Mouse (Mus musculus) neural tube, embryonic 15.5 days (tissue): Measurements from ENCODE around the gene Tenm3. TPM values are rescaled to one million over a fixed set of nuclear protein-coding genes. Genes with fewer than 3 reads are reported as not detected.

ENCODE experiments used
- ATAC-seq: fragments of 200-750 bp; cut with Nextera tagmentation; 2 replicates; pipeline ENCODE4 v1.8.0; 2017; ENCODE audit warnings: mild to moderate bottlenecking, moderate TSS enrichment, moderate library complexity; ENCODE audit not compliant: low FRiP score
- H3K27ac ChIP-seq: fragments of 300-500 bp; sonication (generic); replicated peaks from 2 replicates; pipeline ENCODE4 v1.5.1; 2015; ENCODE audit warnings: mild to moderate bottlenecking, inconsistent platforms
- H3K27me3 ChIP-seq: fragments of 300-500 bp; sonication (generic); replicated peaks from 2 replicates; pipeline ENCODE4 v1.6.1; 2015; ENCODE audit warnings: inconsistent platforms
- H3K36me3 ChIP-seq: fragments of 300-500 bp; sonication (generic); 2 replicates; pipeline ENCODE4 v1.6.1; 2015; ENCODE audit warnings: inconsistent platforms
- H3K4me1 ChIP-seq: fragments of 300-500 bp; sonication (generic); 2 replicates; pipeline ENCODE4 v1.6.1; 2015; ENCODE audit warnings: inconsistent platforms
- H3K4me2 ChIP-seq: fragments of 300-500 bp; sonication (generic); 2 replicates; pipeline ENCODE4 v1.6.1; 2015; ENCODE audit warnings: inconsistent platforms, mild to moderate bottlenecking, moderate library complexity
- H3K4me3 ChIP-seq: fragments of 300-500 bp; sonication (generic); replicated peaks from 2 replicates; pipeline ENCODE4 v1.5.1; 2015; ENCODE audit warnings: mild to moderate bottlenecking, inconsistent platforms
- H3K9ac ChIP-seq: fragments of 300-500 bp; sonication (generic); replicated peaks from 2 replicates; pipeline ENCODE4 v1.6.1; 2015; ENCODE audit warnings: mild to moderate bottlenecking, inconsistent platforms
- H3K9me3 ChIP-seq: fragments of 300-500 bp; sonication (generic); replicated peaks from 2 replicates; pipeline ENCODE4 v1.6.1; 2016; ENCODE audit warnings: inconsistent platforms
- WGBS: fragments of 180-500 bp; shearing (Covaris S2); methylation state at CpG from one replicate; pipeline ENCODE4 v1.1.7; 2015; ENCODE audit warnings: mixed read lengths; 5-methylcytosine and 5-hydroxymethylcytosine counted together
- polyA plus RNA-seq: library from polyadenylated mRNA; unstranded; fragments of >200 nt; fragmentation: Nextera tagmentation; extraction: Ambion mirVana; gene quantifications from 2 replicates; pipeline ENCODE4 v1.2.1, GENCODE M21; 2015

Tenm3 gene
- polyA plus RNA-seq, 1 experiment from 2014 or later = 37.7 TPM

DNA sequence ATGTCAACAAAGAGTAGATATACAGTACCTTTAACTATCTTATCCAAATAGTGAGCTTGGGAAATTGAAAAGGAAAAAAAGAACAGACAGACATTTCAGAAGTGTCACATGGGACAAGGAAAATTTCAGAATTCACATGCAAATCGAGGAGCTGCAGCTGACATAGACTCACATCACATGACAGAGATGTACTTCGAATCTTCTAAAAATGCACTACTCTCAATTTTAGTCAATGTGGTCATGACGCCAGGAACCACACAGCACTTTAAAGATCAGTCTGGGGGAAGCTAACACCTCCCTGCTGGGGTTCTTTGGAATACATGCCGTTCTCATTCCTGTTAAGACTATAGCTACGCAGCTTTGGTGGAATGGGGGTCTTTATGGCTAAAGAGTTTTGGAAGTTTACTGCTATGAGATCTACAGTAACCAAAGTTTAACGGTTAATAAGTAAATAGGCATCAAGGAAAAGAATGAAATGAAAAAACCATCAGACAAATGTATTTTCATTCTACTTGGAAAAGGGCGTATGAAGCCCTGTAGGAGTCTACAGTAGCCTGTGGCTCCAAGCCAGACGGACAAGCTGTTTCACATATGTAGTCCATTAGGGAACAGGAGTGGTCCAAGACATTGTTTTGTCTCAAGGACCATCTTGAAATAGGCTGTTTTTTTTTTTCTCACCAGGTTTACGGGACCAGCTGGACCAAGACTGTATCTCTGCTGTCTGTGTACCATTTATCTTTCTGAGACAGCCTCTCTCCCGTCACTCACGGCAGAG is 530.4 kb downstream of the Tenm3 start:
- WGBS = 65% methylated on average over 11 of the region's 11 CpGs
- no peak for ATAC-seq

DNA sequence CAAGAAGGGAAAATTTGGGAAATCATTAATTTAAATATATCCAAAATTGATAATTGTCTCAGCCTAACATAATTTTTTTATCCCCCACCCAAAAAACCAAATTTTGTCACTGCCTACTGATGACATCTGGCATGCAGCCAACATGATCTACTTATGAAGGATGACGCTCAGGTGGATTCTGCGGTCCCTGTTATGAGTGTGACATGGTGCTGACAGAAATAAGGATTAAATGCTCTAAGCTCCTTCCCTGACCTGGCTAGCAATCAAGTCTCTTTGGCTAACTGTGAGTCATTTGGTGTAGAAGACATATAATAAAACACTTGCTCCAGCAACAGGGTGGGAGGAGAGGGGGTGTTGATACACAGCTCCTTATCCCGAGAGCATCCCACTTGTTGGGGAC is 532.0 kb downstream of the Tenm3 start:
- Histone ChIP-seq H3K27ac (no peak overlapping the region), H3K4me3 (no peak overlapping the region), H3K36me3 (no peaks in the 10 kb centered on the region), H3K4me2 (no peak overlapping the region), H3K4me1 (peaks cover 31% of the 10 kb centered on the region), H3K27me3 (no peaks in the 10 kb centered on the region), H3K9ac (no peak overlapping the region), H3K9me3 (no peaks in the 10 kb centered on the region)
- 65% methylated on average over 3 of the region's 3 CpGs for WGBS
- no peak for ATAC-seq

More for the DNA sequence above, 530.4 kb downstream of the Tenm3 start:
- Histone ChIP-seq H3K27ac (no peak overlapping the region), H3K27me3 (no peaks in the 10 kb centered on the region), H3K9ac (no peak overlapping the region), H3K4me2 (no peak overlapping the region), H3K4me3 (no peak overlapping the region), H3K4me1 (peaks cover 33% of the 10 kb centered on the region), H3K9me3 (no peaks in the 10 kb centered on the region), H3K36me3 (no peaks in the 10 kb centered on the region)

DNA sequence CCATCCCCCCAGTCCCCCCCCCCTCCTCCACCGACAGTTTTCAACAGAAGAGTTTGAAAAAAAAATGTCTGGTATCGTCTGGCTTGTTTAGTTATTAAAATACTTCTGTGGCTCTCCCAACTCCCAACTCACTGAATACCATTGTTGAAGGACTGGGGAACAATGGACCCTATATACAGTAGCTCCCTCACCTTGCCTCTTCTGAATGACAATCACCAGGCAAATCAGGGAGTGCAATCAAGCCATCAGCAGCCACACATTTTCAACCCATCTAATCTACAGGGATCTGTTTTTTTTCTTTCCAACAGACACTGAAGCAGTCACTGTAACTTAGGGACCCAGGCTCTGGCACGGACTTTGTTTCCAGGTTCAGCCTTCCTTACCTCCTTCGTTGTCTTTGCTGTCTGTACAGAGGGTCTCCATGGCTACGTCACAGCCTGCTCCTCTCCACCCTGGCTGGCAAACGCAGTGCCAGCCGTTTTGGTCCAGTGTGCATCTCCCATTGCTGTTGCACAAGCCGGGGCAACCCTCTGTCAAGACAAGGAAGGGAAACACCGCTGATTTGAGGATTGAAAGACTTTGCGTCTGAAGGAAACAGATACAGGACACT is 533.4 kb downstream of the Tenm3 start:
- H3K4me2 ChIP-seq = no peak overlapping the region
- H3K9ac ChIP-seq = no peak overlapping the region
- peak overlapping the region; percentile 19; the same call in 1 of the 2 replicates for H3K27ac ChIP-seq
- no peak overlapping the region for H3K4me3 ChIP-seq
- H3K9me3 ChIP-seq = no peaks in the 10 kb centered on the region
- H3K27me3 ChIP-seq = no peaks in the 10 kb centered on the region
- ATAC-seq = no peak
- H3K4me1 ChIP-seq = peaks cover 31% of the 10 kb centered on the region
- H3K36me3 ChIP-seq = no peaks in the 10 kb centered on the region
- 34% methylated on average over 10 of the region's 10 CpGs for WGBS

DNA sequence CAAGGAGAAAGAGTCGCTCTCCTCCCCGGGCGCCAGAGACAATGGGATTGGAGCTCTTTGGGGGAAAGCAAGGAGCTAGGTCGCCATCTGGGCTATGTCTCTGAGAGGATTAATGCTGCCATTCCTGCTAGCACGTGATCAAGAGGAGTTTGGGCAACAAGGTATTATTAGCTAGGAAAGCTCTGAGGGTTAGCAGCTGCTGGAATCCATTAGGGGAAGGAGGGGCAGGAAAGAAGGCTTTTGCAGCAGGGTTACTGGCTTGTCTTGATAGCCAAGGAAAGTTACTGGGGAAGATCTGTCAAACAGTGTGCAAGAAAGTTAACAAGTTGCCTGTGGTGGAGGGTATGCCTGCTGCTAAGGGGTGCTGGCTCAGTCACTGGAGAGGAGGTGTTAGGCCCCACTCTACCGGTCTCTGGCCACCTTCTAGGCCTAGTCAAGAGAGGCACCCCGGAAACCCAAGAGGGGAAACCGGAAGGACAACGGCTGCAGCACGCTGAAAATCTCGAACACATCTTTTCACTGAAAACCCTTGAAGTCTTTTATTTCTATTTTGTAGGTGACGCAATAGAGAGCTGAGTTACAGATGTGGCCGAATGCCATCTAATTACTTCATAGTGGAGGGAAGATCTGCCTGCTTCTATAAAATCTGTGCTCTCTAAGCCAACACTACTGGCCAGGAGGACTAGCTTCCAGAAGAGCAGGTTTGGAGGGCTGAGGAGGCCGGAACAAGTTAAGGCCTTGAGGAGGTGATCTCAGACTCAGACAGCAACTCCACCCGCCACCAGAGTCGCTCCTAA is 534.4 kb downstream of the Tenm3 start:
- ATAC-seq = no peak
- Histone ChIP-seq H3K4me1 (peaks cover 31% of the 10 kb centered on the region), H3K9me3 (no peaks in the 10 kb centered on the region), H3K27me3 (no peaks in the 10 kb centered on the region), H3K4me3 (no peak overlapping the region), H3K36me3 (no peaks in the 10 kb centered on the region), H3K27ac (peak overlapping the region; percentile 41; the same call in 1 of the 2 replicates), H3K4me2 (no peak overlapping the region), H3K9ac (no peak overlapping the region)
- 53% methylated on average over 16 of the region's 16 CpGs for WGBS

DNA sequence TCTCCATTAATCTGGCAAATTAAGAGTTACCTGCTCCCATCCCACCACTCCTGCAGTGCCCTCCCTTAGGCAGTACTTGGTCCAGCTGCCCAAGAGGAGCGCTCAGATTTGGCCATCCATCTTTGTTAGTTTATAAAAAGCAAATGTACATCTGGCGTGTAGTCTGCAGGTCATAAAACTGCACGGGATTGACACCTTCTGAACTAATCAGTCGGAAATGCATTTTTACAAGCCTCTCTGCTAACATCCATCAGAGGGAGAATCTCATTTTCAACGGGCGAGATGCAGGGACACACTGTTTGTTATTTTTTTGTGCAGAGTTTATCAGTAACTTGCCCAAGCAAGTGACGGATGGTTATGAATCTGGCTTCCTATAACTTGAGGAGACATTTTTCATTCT is 539.5 kb downstream of the Tenm3 start:
- Histone ChIP-seq H3K9me3 (no peaks in the 10 kb centered on the region), H3K4me1 (peaks cover 23% of the 10 kb centered on the region), H3K4me2 (no peak overlapping the region), H3K27me3 (no peaks in the 10 kb centered on the region), H3K36me3 (no peaks in the 10 kb centered on the region), H3K9ac (no peak overlapping the region), H3K4me3 (no peak overlapping the region), H3K27ac (no peak overlapping the region; the same call in 1 of the 2 replicates)
- no peak for ATAC-seq
- WGBS = 37% methylated on average over 7 of the region's 7 CpGs

DNA sequence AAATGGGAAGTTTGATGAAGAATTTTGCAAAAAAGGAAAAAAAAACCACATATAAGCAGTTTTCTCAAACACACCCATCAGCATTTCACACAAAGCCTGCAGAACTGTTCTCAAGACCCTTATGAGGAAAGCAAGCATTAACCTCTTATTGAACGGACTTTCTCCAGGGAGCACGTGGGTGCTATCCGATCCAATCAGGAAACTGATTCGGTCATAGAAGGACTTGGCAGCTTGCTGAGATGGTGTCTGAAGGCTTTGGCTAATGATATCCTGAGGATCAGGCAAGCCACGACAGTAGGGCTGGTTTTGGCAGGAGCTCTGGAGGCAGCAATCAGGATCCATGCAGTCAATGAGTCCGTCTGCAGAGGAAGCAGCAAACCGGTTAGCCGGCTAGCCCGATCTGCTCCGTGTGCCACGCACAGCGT is 543.1 kb downstream of the Tenm3 start:
- Histone ChIP-seq H3K27me3 (no peaks in the 10 kb centered on the region), H3K27ac (peak overlapping the region; percentile 52), H3K4me2 (peak overlapping the region; percentile 41), H3K4me3 (peak overlapping the region; percentile 13; the same call in 1 of the 2 replicates), H3K4me1 (peaks cover 16% of the 10 kb centered on the region), H3K36me3 (peaks cover 11% of the 10 kb centered on the region; the same call in 1 of the 2 replicates), H3K9ac (no peak overlapping the region), H3K9me3 (no peaks in the 10 kb centered on the region)
- 40% methylated on average over 12 of the region's 12 CpGs for WGBS
- 0 out of 2 replicates have a peak, but pooled peaks have one; percentile 42 for ATAC-seq

DNA sequence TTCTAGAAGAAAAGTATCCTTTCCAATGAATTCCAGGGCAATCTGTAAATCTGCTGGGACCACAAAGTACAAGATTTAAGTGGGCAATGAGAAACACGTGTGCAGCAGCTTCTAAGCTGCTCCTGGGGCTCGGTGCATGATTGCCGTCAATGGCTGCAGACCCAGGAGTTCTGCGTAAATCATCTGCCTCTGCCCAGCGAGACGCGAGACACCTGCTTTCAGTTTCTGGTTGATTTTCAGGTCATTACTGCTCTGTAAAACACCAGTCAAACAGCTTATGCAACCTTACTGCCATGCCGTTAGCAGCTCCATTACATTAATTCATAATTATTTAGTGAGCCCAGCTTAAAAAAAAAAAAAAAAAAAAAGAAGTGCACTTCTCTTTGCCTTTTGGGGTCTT is 543.7 kb downstream of the Tenm3 start:
- H3K36me3 ChIP-seq = peaks cover 15% of the 10 kb centered on the region; the same call in 1 of the 2 replicates
- no peaks in the 10 kb centered on the region for H3K27me3 ChIP-seq
- peaks cover 16% of the 10 kb centered on the region for H3K4me1 ChIP-seq
- no peak overlapping the region for H3K27ac ChIP-seq
- ATAC-seq = no peak
- peak overlapping the region; percentile 41; the same call in 1 of the 2 replicates for H3K4me2 ChIP-seq
- no peak overlapping the region for H3K9ac ChIP-seq
- H3K4me3 ChIP-seq = no peak overlapping the region
- H3K9me3 ChIP-seq = no peaks in the 10 kb centered on the region
- 19% methylated on average over 8 of the region's 8 CpGs for whole genome bisulfite sequencing

DNA sequence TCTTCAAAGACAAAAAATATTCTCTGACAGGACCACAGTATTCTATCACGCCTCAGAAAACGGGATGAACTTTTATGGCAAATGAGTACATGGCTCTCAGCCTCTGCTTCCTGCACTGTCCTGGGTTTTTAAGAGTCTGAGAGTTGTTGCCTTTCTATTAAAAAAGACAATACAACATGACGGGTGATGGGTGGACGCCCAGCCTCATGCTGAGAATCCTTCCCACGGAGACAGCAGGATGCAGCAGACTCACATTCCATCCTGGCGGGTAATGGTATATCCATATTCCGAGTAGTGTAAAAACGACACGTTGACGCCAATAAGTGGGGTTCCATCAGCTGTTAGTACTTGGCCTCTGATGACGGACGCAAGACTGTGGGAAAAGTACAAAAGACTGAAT is 544.4 kb downstream of the Tenm3 start:
- H3K9ac ChIP-seq = no peak overlapping the region
- no peaks in the 10 kb centered on the region for H3K9me3 ChIP-seq
- H3K27me3 ChIP-seq = no peaks in the 10 kb centered on the region
- H3K4me1 ChIP-seq = peaks cover 16% of the 10 kb centered on the region
- H3K27ac ChIP-seq = no peak overlapping the region
- no peak overlapping the region for H3K4me3 ChIP-seq
- H3K36me3 ChIP-seq = peaks cover 15% of the 10 kb centered on the region; the same call in 1 of the 2 replicates
- no peak overlapping the region for H3K4me2 ChIP-seq
- ATAC-seq = no peak
- WGBS = 63% methylated on average over 12 of the region's 12 CpGs

DNA sequence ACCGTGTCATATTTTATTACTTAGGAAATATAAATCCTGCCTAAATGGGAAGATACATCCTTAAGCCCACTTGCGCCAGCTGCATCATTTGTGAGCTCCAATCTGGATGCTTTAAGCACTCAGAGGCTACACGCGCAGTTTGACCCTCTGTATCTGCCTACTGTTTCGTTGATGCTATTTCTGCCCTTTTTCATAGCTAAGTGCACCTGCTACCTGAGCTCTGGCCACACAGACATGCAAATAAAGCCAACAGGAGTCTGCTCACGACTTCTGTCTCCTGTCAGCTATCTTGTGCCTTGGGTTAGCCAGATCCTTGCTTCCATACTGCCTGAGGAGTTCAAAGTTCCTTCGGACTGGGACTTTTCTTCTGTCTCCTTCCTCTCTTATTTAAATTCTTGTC is 547.4 kb downstream of the Tenm3 start:
- peaks cover 24% of the 10 kb centered on the region for H3K36me3 ChIP-seq
- no peak overlapping the region for H3K9ac ChIP-seq
- H3K4me2 ChIP-seq = no peak overlapping the region
- 88% methylated on average over 7 of the region's 7 CpGs for WGBS
- no peaks in the 10 kb centered on the region for H3K9me3 ChIP-seq
- H3K27me3 ChIP-seq = no peaks in the 10 kb centered on the region
- ATAC-seq = no peak
- no peak overlapping the region for H3K27ac ChIP-seq
- peaks cover 12% of the 10 kb centered on the region for H3K4me1 ChIP-seq
- H3K4me3 ChIP-seq = no peak overlapping the region

DNA sequence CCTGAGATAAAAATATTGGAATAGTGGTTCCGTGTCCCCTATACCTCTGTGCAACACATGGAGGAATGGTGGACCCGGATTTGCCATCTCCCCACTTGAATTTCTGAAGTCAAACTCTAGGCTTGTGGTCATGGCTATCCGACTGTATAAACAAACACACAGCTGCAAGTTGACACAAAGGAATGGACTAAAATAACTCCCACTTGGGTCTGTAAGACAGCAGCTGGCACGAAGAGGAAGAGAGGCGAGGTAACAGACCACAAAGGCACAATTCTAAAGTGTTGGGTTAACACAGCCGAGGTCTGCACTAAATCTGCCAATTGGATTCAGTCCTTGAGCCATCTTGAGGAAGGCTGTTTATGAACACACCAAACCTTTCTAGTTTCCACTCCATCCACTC is 548.2 kb downstream of the Tenm3 start:
- Histone ChIP-seq H3K27ac (no peak overlapping the region), H3K9ac (no peak overlapping the region), H3K4me1 (peaks cover 5% of the 10 kb centered on the region), H3K36me3 (peaks cover 27% of the 10 kb centered on the region), H3K4me3 (no peak overlapping the region), H3K4me2 (no peak overlapping the region), H3K27me3 (no peaks in the 10 kb centered on the region), H3K9me3 (no peaks in the 10 kb centered on the region)
- 72% methylated on average over 6 of the region's 6 CpGs for WGBS
- ATAC-seq = no peak

DNA sequence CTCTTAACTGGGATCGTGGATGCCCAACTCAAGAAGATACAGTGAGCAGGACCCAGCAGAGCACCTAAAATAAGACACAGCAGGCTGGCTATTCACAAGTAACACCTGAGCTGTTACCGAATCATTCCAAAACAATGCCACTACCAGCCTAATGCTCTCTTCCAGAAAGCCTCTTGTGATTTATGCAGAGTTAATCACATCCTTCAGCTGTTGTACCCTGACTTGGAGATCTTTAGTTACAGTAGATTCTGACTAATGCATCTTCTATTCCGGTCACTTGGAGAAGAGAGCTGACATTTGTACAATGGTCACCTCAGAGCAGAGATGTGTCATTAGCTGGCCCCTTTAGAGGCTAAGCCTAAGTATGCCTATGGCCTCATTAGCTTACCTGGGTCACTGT is 550.0 kb downstream of the Tenm3 start:
- no peak overlapping the region for H3K4me2 ChIP-seq
- H3K9ac ChIP-seq = no peak overlapping the region
- H3K4me1 ChIP-seq = no peaks in the 10 kb centered on the region
- no peaks in the 10 kb centered on the region for H3K27me3 ChIP-seq
- H3K27ac ChIP-seq = no peak overlapping the region
- 92% methylated on average over 3 of the region's 3 CpGs for WGBS
- ATAC-seq = no peak
- peaks cover 27% of the 10 kb centered on the region for H3K36me3 ChIP-seq
- H3K9me3 ChIP-seq = no peaks in the 10 kb centered on the region
- H3K4me3 ChIP-seq = no peak overlapping the region
